Mouse (Mus musculus): ENCODE measurements at regions not wholly inside any gene's neighbourhood (a gene's known extent, or its start where the extent isn't known, plus 50 kb on each side); places are given as distances from the start of the nearest gene placed in this dataset.

DNA sequence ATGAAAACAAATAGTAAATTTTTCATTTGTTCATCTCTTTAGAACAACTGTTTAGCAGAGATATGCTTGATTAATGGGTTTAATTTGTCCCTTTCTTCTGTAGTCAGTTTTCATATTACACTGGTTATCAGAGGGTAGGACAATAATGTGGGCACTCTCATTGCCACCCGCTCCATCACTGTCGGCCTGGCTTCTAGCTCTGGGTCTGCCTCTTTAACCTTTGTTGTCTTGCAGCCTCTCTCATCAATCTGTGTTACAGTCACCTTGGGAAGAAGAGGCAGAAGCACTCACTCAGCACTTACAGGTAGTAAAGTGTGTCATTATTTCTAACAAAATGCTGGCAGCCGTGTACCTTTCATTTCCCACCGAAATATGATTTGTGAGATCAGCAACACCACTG is 690.5 kb downstream of the Gbe1 start:
- in situ Hi-C loops (cut with MboI, MseI): no loop called here

- in situ Hi-C loops (cut with MboI, MseI): no loop called here
Measured at GRCm38 (mm10) chr16:71043381-71043780, 729.6 kb downstream of the Gbe1 start.

- in situ Hi-C loops (cut with MboI, MseI): loop anchor here (10.0 kb wide), 1 partner anchor 51 kb away; no protein-coding TSS in a partner anchor
Measured at GRCm38 (mm10) chr16:71054258-71054657, 740.5 kb downstream of the Gbe1 start.

- in situ Hi-C loops (cut with MboI, MseI): no loop called here
Measured at GRCm38 (mm10) chr16:71062754-71063153, 749.0 kb downstream of the Gbe1 start.

DNA sequence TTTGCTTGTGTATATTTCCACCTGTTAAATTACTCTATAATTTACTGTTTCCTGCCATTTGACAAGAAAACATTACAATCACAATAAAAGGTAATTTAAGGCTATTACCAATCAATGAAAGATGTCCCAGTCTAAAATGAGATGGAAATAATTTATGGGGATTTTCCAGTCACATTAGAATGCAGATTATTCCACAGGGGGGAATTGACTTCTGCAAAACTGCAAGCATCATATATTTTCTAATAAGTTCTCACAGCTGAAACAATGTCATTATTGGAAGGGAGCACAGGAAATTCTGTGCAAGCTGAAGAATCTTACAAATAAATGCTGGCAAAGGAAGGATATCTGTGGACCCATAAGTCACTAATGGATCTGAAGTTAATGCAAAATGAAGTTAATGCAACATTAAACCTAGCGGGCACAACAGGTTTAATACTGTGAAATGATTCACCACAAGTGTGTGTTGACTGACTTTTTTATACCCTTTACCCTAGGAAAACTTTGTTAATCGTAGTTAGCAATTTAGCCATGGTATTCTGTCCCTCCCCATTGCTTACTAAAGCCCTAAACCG is 749.7 kb downstream of the Gbe1 start:
- in situ Hi-C loops (cut with MboI, MseI): no loop called here

DNA sequence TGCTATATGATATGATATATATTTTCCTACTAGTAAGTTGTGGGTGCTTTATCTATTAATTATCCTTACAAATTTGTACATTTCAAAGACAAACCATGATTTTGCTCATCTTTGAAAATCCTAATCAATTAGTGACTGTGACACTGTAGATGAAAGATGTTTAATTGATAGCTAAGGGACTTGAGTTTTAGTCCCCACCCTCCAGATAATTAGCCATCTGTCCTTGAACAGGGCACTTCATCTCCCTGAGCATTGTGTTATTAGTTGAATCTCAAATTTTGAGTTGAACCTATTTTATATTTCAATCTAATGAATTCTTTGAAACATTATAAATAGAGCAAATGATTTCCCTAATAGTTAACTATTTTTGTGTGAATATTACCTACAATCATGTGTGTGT is 756.4 kb downstream of the Gbe1 start:
- in situ Hi-C loops (cut with MboI, MseI): no loop called here

GRCm38 (mm10) chr16:71102829-71103228 is 789.1 kb downstream of the Gbe1 start:
- in situ Hi-C loops (cut with MboI, MseI): loop anchor here (10.0 kb wide), 1 partner anchor 48 kb away; no protein-coding TSS in a partner anchor

- in situ Hi-C loops (cut with MboI, MseI): loop anchor here (10.0 kb wide), 1 partner anchor 54 kb away; no protein-coding TSS in a partner anchor
Measured at GRCm38 (mm10) chr16:71108979-71109378, 795.2 kb downstream of the Gbe1 start.

DNA sequence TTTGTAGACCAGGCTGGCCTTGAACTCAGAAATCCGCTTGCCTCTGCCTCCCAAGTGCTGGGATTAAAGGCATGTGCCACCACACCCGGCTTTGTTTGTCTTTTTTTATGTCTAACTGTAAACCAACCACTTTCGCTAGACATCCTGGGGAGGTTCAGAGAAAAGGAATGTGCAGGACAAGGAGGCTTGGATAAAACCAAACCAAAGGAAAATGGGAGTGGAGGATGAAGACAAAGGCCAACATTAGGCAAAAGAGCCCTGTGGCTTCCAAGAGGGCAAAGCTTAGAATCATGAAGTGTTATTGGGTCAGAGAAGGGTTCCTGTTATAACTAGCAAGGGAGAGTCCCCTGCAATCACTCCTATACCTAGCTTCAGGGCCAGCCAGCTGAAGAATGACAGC is 800.6 kb downstream of the Gbe1 start:
- in situ Hi-C loops (cut with MboI, MseI): no loop called here

- in situ Hi-C loops (cut with MboI, MseI): no loop called here
Measured at GRCm38 (mm10) chr16:71120706-71121105, 807.0 kb downstream of the Gbe1 start.

DNA sequence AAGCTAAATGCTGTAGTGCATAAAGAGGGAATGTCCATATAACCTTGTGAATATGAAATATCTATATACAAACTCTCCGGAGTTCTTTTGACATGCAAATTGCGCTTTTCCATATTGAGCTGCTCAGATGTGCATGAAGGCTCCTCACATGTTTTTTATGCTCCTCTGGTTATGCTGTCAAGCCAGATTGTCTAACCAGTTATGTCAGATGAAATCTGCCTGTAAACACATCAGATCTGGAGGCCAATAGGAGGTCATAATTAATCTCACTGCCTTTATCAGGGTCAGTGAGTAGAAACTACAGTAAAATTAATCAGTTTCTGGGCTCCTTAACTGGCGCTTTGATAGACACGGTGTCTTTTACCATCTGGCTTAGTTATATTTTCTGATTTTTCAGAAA is 809.9 kb downstream of the Gbe1 start:
- in situ Hi-C loops (cut with MboI, MseI): no loop called here

DNA sequence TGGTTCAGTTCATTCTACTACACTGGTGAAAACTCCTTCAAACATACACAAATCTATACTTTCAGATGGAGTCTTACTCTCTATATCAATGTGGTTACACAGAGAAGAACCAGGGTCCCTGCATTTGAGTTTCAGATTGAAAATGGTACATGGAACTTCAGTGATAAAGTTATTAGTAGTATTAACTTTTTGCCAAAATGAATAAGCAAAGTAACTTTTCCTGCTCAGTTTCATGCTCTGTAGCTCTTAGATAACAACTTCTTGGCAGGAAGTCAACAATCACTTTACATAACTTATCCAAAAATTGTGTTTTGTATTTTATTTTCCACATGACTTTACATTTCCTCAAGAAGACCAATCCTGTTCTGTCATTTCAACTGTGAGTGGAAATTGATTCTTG is 819.1 kb downstream of the Gbe1 start:
- in situ Hi-C loops (cut with MboI, MseI): no loop called here

DNA sequence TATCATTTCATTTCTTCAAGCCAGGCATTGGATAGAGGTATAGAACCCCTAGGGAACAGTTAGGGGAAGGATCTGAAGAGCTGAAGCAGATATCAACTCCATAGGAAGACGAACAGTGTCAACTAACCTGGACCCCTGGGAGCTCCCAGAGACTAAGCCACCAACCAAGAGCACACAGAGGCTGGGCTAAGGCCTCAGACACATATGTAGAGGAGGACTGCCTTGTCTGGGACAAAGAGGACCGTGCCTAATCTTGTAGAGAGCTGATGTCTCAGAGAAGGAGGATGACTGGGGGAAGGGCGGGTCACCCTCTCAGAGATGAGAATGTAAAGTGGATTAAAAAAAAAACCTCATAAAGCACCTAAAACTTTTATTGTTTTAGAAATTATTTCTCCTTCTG is 824.9 kb downstream of the Gbe1 start:
- in situ Hi-C loops (cut with MboI, MseI): no loop called here
